Mouse (Mus musculus): ENCODE measurements around the gene Adora2a. TPM values are rescaled to one million over a fixed set of nuclear protein-coding genes. Genes with fewer than 3 reads are reported as not detected.

Adora2a gene
- polyA plus RNA-seq, 2 experiments = 1.7 to 1.9 TPM

DNA sequence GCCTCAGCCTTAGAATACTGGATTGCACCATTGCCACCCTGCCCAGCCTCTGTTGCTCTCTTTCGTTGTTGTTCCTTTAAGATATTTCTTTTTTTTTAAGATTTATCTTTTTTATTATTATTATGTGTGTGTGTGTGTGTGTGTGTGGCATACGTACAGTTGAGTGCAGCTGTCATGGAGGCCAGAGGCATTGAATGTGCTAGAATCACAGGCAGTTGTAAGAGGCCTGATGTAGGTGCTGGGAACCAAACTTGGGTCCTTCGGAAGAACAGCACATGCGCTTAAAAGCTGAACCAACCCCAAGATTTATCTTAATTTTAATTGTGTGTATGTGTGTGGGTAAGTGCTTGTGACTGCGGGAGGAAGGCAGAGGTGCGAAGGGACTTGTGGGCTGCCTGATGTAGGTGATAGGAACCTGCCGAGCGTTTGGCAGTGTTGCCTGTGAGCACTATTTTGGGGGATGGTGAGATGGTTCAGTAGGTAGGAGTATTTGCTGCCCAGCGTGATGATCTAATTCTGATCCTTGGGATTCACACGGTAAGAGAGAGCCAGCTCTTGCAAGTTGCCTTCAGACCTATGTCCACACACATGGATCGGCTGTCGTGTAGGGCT, 15.4 kb upstream of the Adora2a start:
- TF ChIP-seq CTCF (IDR thresholded peaks at IDR 0.05; ENCODE audit: low read depth) = no peak
- no peak for TF ChIP-seq EP300 (IDR thresholded peaks at IDR 0.05; ENCODE audit: low read depth)
- H3K27me3 ChIP-seq (ENCODE audit: control insufficient read depth, insufficient read depth, low read length) = no peaks in the 10 kb centered on the region
- ATAC-seq (ENCODE audit: insufficient read depth) = peak; percentile 9; the same call in 1 of the 2 replicates
- H3K27ac ChIP-seq = no peak overlapping the region
- H3K4me2 ChIP-seq (ENCODE audit: low read depth) = no peak overlapping the region
- H3K9me3 ChIP-seq (ENCODE audit: control insufficient read depth, low read length) = no peaks in the 10 kb centered on the region
- no peak overlapping the region for H3K4me3 ChIP-seq (ENCODE audit: insufficient read depth in 1 of 2, low read depth in 2 of 2, low read length in 2 of 2)
- H3K4me1 ChIP-seq (replicated peaks; ENCODE audit: control insufficient read depth in 2 of 2, insufficient read depth in 2 of 2, low read length in 1 of 2) = peaks cover 5 to 33% of the 10 kb centered on the region in 2 experiments
- 32% methylated on average over 12 of the region's 12 CpGs for WGBS (ENCODE audit: insufficient replicate concordance)
- DNase-seq (ENCODE audit: low read depth in 3 of 3, low spot score in 3 of 3) = no peak
- no peak overlapping the region for H3K9ac ChIP-seq (replicated peaks)
- H3K36me3 ChIP-seq (replicated peaks; ENCODE audit: control insufficient read depth, insufficient read depth, low read depth) = no peaks in the 10 kb centered on the region

DNA sequence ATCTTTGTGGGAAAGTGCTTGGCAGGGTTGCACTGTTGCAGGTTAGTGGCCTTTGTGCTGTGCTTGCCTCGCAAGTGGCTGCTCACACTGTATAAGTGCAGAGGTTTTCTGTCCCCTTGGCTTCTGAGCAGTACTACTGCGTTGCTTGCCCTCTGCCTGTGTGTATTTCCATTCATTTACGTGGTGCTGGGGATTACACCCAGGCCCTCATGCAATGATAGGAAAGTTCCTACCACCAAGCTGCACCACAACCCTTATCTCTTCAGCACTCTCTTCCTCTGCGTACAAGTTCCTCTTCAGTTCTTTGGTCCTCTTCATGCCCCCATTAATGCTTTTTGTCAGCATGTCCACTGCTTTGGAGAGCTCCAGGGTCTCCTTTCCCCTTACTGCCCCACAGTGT, 14.7 kb upstream of the Adora2a start:
- no peak overlapping the region for H3K27ac ChIP-seq
- ATAC-seq (ENCODE audit: insufficient read depth) (peak; percentile 75), DNase-seq (ENCODE audit: low read depth in 3 of 3, low spot score in 3 of 3) (peak in 1 of 3 experiments; percentile 29)
- WGBS (ENCODE audit: insufficient replicate concordance) = 10% methylated on average over 4 of the region's 4 CpGs
- H3K36me3 ChIP-seq (replicated peaks; ENCODE audit: control insufficient read depth, insufficient read depth, low read depth) = no peaks in the 10 kb centered on the region
- TF ChIP-seq CTCF (IDR thresholded peaks at IDR 0.05; ENCODE audit: low read depth) (no peak), EP300 (IDR thresholded peaks at IDR 0.05; ENCODE audit: low read depth) (0 out of 2 replicates have a peak, but pooled peaks have one; percentile 16)
- H3K4me3 ChIP-seq (ENCODE audit: insufficient read depth in 1 of 2, low read depth in 2 of 2, low read length in 2 of 2) = no peak overlapping the region
- H3K4me1 ChIP-seq (replicated peaks; ENCODE audit: control insufficient read depth in 2 of 2, insufficient read depth in 2 of 2, low read length in 1 of 2) = peaks cover 5 to 37% of the 10 kb centered on the region in 2 experiments
- H3K9ac ChIP-seq (replicated peaks) = no peak overlapping the region
- no peaks in the 10 kb centered on the region for H3K27me3 ChIP-seq (ENCODE audit: control insufficient read depth, insufficient read depth, low read length)
- H3K9me3 ChIP-seq (ENCODE audit: control insufficient read depth, low read length) = no peaks in the 10 kb centered on the region
- H3K4me2 ChIP-seq (ENCODE audit: low read depth) = no peak overlapping the region

DNA sequence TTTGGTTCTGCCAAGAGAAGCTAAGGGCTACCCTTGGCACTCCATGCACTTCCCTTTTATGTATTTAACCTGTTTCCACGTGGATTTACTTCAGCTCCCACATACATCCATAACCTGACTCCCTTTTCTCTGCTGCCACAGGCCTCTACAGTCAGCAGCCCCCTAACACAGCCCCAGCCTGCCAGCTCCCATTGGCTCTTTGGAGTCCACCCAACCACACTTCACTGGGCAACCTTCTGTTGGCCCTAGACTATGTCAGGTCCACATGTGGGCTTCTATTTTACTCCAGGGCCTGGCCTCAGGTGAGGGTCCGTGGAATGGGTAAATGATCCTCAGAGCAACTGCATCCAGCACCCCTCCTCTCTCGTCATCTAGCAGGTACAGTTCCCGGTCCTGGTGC, 14.1 kb upstream of the Adora2a start:
- DNase-seq (ENCODE audit: low read depth in 3 of 3, low spot score in 3 of 3) (no peak), ATAC-seq (ENCODE audit: insufficient read depth) (no peak)
- Histone ChIP-seq H3K27me3 (ENCODE audit: control insufficient read depth, insufficient read depth, low read length) (no peaks in the 10 kb centered on the region), H3K27ac (no peak overlapping the region), H3K36me3 (replicated peaks; ENCODE audit: control insufficient read depth, insufficient read depth, low read depth) (no peaks in the 10 kb centered on the region; the same call in 1 of the 2 replicates), H3K4me1 (replicated peaks; ENCODE audit: control insufficient read depth in 2 of 2, insufficient read depth in 2 of 2, low read length in 1 of 2) (peaks cover 5 to 43% of the 10 kb centered on the region in 2 experiments), H3K4me2 (ENCODE audit: low read depth) (no peak overlapping the region), H3K9ac (replicated peaks) (no peak overlapping the region), H3K4me3 (ENCODE audit: insufficient read depth in 1 of 2, low read depth in 2 of 2, low read length in 2 of 2) (no peak overlapping the region), H3K9me3 (ENCODE audit: control insufficient read depth, low read length) (no peaks in the 10 kb centered on the region)
- WGBS (ENCODE audit: insufficient replicate concordance) = 58% methylated on average over 4 of the region's 4 CpGs
- TF ChIP-seq CTCF (IDR thresholded peaks at IDR 0.05; ENCODE audit: low read depth) (no peak), EP300 (IDR thresholded peaks at IDR 0.05; ENCODE audit: low read depth) (no peak)

DNA sequence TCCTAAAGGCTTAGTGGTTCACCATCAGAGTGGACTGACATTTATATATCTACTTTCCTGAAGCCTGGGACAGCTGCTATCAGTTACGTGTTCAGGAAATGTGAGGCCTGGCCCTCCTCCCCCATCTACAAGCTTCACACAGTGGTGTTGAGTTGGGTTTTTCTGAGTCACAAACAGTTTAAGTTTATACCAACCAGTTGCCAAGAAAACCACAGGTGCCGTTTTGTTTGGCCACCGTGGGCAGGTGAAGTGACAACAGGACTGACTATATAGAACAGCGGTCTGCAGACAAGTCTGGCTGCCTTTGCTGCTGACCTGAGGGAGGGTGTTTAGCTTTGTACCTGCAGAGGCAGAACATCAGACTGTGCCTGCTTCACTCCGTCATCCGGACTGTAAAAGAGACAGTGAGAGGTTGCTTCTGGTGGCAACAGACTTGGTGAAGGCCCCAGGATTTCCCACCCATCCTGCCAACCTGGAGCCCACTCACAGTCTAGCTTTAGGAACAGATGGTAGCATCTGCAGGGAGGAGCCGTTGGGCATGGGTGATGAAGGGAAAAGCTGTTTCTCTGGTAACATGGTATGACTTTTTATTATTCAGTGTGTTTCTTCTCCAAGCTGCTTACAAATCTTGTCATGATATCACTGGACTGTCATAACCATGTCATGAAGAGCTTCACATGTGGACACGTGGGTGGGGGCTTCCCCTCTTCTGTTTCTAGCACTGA, 13.2 kb upstream of the Adora2a start:
- 33% methylated on average over 8 of the region's 8 CpGs for WGBS (ENCODE audit: insufficient replicate concordance)
- H3K27me3 ChIP-seq (ENCODE audit: control insufficient read depth, insufficient read depth, low read length) = no peaks in the 10 kb centered on the region
- H3K9ac ChIP-seq (replicated peaks) = no peak overlapping the region
- TF ChIP-seq CTCF (IDR thresholded peaks at IDR 0.05; ENCODE audit: low read depth) (no peak), EP300 (IDR thresholded peaks at IDR 0.05; ENCODE audit: low read depth) (no peak)
- H3K9me3 ChIP-seq (ENCODE audit: control insufficient read depth, low read length) = no peaks in the 10 kb centered on the region
- DNase-seq (ENCODE audit: low read depth in 3 of 3, low spot score in 3 of 3) (no peak), ATAC-seq (ENCODE audit: insufficient read depth) (no peak)
- H3K36me3 ChIP-seq (replicated peaks; ENCODE audit: control insufficient read depth, insufficient read depth, low read depth) = no peaks in the 10 kb centered on the region; the same call in 1 of the 2 replicates
- H3K4me3 ChIP-seq (ENCODE audit: insufficient read depth in 1 of 2, low read depth in 2 of 2, low read length in 2 of 2) = no peak overlapping the region
- peaks cover 5 to 43% of the 10 kb centered on the region in 2 experiments for H3K4me1 ChIP-seq (replicated peaks; ENCODE audit: control insufficient read depth in 2 of 2, insufficient read depth in 2 of 2, low read length in 1 of 2)
- no peak overlapping the region for H3K27ac ChIP-seq
- H3K4me2 ChIP-seq (ENCODE audit: low read depth) = no peak overlapping the region

DNA sequence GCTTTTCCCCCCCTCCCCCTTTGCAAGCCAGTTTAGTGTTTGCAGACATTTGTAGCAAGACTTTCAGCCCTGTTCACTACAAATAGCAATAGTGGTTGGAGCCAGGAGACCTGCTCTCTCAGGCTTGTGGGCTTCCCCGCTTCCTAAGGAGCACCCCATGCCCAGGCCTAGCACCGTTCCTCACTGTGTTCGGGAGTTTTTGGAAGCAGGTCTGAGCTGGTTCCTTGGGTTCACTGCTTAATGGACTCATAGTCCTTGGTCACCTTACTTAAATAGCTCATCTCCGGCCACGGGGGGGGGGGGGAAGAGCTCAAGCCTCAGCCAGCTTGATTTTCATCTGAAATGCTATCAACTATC, 12.7 kb upstream of the Adora2a start:
- WGBS (ENCODE audit: insufficient replicate concordance) = 66% methylated on average over 5 of the region's 5 CpGs

More for the DNA sequence above, 12.7 kb upstream of the Adora2a start:
- no peaks in the 10 kb centered on the region for H3K27me3 ChIP-seq (ENCODE audit: control insufficient read depth, insufficient read depth, low read length)
- TF ChIP-seq EP300 (IDR thresholded peaks at IDR 0.05; ENCODE audit: low read depth) (no peak), CTCF (IDR thresholded peaks at IDR 0.05; ENCODE audit: low read depth) (no peak)
- no peak overlapping the region for H3K4me2 ChIP-seq (ENCODE audit: low read depth)
- no peaks in the 10 kb centered on the region; the same call in 1 of the 2 replicates for H3K36me3 ChIP-seq (replicated peaks; ENCODE audit: control insufficient read depth, insufficient read depth, low read depth)
- ATAC-seq (ENCODE audit: insufficient read depth) (no peak), DNase-seq (ENCODE audit: low read depth in 3 of 3, low spot score in 3 of 3) (no peak)
- H3K9me3 ChIP-seq (ENCODE audit: control insufficient read depth, low read length) = no peaks in the 10 kb centered on the region
- H3K4me1 ChIP-seq (replicated peaks; ENCODE audit: control insufficient read depth in 2 of 2, insufficient read depth in 2 of 2, low read length in 1 of 2) = peaks cover 5 to 43% of the 10 kb centered on the region in 2 experiments
- no peak overlapping the region for H3K27ac ChIP-seq
- no peak overlapping the region for H3K4me3 ChIP-seq (ENCODE audit: insufficient read depth in 1 of 2, low read depth in 2 of 2, low read length in 2 of 2)
- H3K9ac ChIP-seq (replicated peaks) = no peak overlapping the region

Measured in liver, embryonic 14.5 days (tissue).